Mouse (Mus musculus) left cerebral cortex, adult 2 months (tissue): Measurements from ENCODE around the gene Tmem117. TPM values are rescaled to one million over a fixed set of nuclear protein-coding genes. Genes with fewer than 3 reads are reported as not detected.

Source experiments
- DNase-seq, 2 experiments: peaks; one replicate each; pipeline ENCODE4 v3.0.0; 2021 to 2022; ENCODE audit warnings: low spot score in 2 of 2, mixed read lengths in 1 of 2; ENCODE audit errors: extremely low spot score in 1 of 2
- H3K27ac ChIP-seq: fragments of 200-600 bp; 2 replicates; pipeline ENCODE4 v1.8.1; 2022
- H3K4me3 ChIP-seq: fragments of 200-600 bp; 2 replicates; pipeline ENCODE4 v1.8.1; 2022
- CTCF ChIP-seq: fragments of 200-600 bp; IDR thresholded peaks from 2 replicates; pipeline ENCODE4 v1.8.1; 2022; ENCODE audit warnings: antibody characterized with exemption, mild to moderate bottlenecking, moderate library complexity
- intact Hi-C: fragments of 180-260 bp; cut with DNase I; formaldehyde crosslinking; loops from one replicate; pipeline ENCODE4 v1.15.1; 2025
- total RNA-seq, 2 experiments: library from RNA; stranded (reverse); gene quantifications; 2 replicates each; pipeline ENCODE4 v1.2.3; 2021

Gene Tmem117
- total RNA-seq, 2 experiments from 2014 or later: 6.1 to 6.5 TPM

GRCm38 (mm10) chr15:95005121-95005824, 376.2 kb downstream of the Tmem117 start:
- Histone ChIP-seq H3K27ac (no peak overlapping the region), H3K4me3 (no peak overlapping the region)
- intact Hi-C loops: no loop called here
- DNase-seq: no peak
- no peak for TF ChIP-seq CTCF

GRCm38 (mm10) chr15:95022251-95022650, 393.2 kb downstream of the Tmem117 start:
- Histone ChIP-seq H3K27ac (peak overlapping the region; percentile 38; the same call in 1 of the 2 replicates), H3K4me3 (no peak overlapping the region)
- TF ChIP-seq CTCF: no peak
- intact Hi-C loops: no loop called here
- DNase-seq: no peak

GRCm38 (mm10) chr15:95024401-95024800, 395.4 kb downstream of the Tmem117 start:
- H3K27ac ChIP-seq: 0 out of 2 replicates have a peak overlapping the region, but pooled peaks have one; percentile 8
- intact Hi-C loops: no loop called here
- H3K4me3 ChIP-seq: no peak overlapping the region
- TF ChIP-seq CTCF: no peak
- no peak for DNase-seq

- intact Hi-C loops: no loop called here
- DNase-seq: no peak
- no peak for TF ChIP-seq CTCF
Observed at GRCm38 (mm10) chr15:95028862-95029486, 399.9 kb downstream of the Tmem117 start.

GRCm38 (mm10) chr15:95029487-95029875, 400.4 kb downstream of the Tmem117 start:
- intact Hi-C loops: no loop called here
- DNase-seq: no peak
- TF ChIP-seq CTCF: no peak
- Histone ChIP-seq H3K4me3 (no peak overlapping the region), H3K27ac (no peak overlapping the region)

More at GRCm38 (mm10) chr15:95028862-95029486, 399.9 kb downstream of the Tmem117 start:
- H3K27ac ChIP-seq: no peak overlapping the region
- H3K4me3 ChIP-seq: no peak overlapping the region

- intact Hi-C loops: no loop called here
- no peak for DNase-seq
- Histone ChIP-seq H3K4me3 (no peak overlapping the region), H3K27ac (no peak overlapping the region)
- TF ChIP-seq CTCF: no peak
Observed at GRCm38 (mm10) chr15:95042437-95042836, 413.4 kb downstream of the Tmem117 start.

GRCm38 (mm10) chr15:95044011-95044410, 415.0 kb downstream of the Tmem117 start:
- no peak overlapping the region for H3K4me3 ChIP-seq
- DNase-seq: no peak
- intact Hi-C loops: loop anchor here (2.0 kb wide), 1 partner anchor 61 kb away; no protein-coding TSS in a partner anchor
- TF ChIP-seq CTCF: no peak
- peak overlapping the region; percentile 47; the same call in 1 of the 2 replicates for H3K27ac ChIP-seq

GRCm38 (mm10) chr15:95047486-95047885, 418.5 kb downstream of the Tmem117 start:
- no peak for TF ChIP-seq CTCF
- DNase-seq: no peak
- Histone ChIP-seq H3K4me3 (no peak overlapping the region), H3K27ac (no peak overlapping the region)
- intact Hi-C loops: no loop called here

- DNase-seq: no peak
- H3K27ac ChIP-seq: no peak overlapping the region
- no peak for TF ChIP-seq CTCF
- H3K4me3 ChIP-seq: no peak overlapping the region
- intact Hi-C loops: no loop called here
Observed at GRCm38 (mm10) chr15:95049171-95049729, 420.2 kb downstream of the Tmem117 start.

GRCm38 (mm10) chr15:95055081-95055650, 426.1 kb downstream of the Tmem117 start:
- TF ChIP-seq CTCF: no peak
- H3K4me3 ChIP-seq: no peak overlapping the region
- intact Hi-C loops: no loop called here
- DNase-seq: no peak
- no peak overlapping the region for H3K27ac ChIP-seq

- Histone ChIP-seq H3K4me3 (no peak overlapping the region), H3K27ac (peak overlapping the region; percentile 56; the same call in 1 of the 2 replicates)
- intact Hi-C loops: no loop called here
- no peak for TF ChIP-seq CTCF
- no peak for DNase-seq
Observed at GRCm38 (mm10) chr15:95068023-95068422, 439.0 kb downstream of the Tmem117 start.

GRCm38 (mm10) chr15:95068799-95069198, 439.8 kb downstream of the Tmem117 start:
- intact Hi-C loops: no loop called here
- no peak for TF ChIP-seq CTCF
- no peak for DNase-seq
- Histone ChIP-seq H3K4me3 (no peak overlapping the region), H3K27ac (peak overlapping the region; percentile 56)
